Mouse (Mus musculus) cerebellum, adult 2 months (tissue): ENCODE measurements at regions not wholly inside any gene's neighbourhood (a gene's known extent, or its start where the extent isn't known, plus 50 kb on each side); places are given as distances from the start of the nearest gene placed in this dataset.

Experiments
- CTCF ChIP-seq: fragments of 200-500 bp; IDR thresholded peaks from 2 replicates; pipeline ENCODE4 v1.5.1; 2011; ENCODE audit warnings: low read depth, mild to moderate bottlenecking, control low read depth, low read length, moderate library complexity, borderline replicate concordance; ENCODE audit not compliant: insufficient read depth
- POLR2A ChIP-seq: fragments of 200-500 bp; IDR thresholded peaks from 2 replicates; pipeline ENCODE4 v1.6.1; 2011; ENCODE audit warnings: low read length, control low read depth, borderline replicate concordance; ENCODE audit not compliant: insufficient read depth

DNA sequence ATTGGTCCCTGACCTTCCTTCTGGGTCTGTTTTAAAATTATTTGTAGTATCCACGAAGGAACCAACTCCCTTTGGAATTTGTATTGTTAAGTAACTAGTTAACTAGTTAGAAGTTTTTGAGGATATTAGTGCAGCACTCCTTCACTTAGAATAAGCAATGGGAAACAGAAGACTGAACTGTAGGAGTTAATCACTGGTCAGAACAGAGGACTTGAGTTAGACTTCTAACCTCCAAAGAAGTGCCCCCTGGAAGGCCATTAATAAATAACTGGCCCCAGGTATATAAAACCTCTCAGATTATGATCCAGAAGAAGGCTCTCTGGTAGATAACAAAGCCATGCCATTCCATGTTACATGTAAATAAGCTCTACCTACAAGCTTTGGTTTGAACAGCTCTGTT is 329.0 kb upstream of the Tusc1 start:
- TF ChIP-seq CTCF (no peak), POLR2A (no peak)
